In genomic region chr3:98216296-98216695, GRCm38 (mm10) we compare ENCODE assay signal across 43 mouse cellular contexts. TPM values are rescaled to one million over a fixed set of nuclear protein-coding genes. Genes with fewer than 3 reads are reported as not detected.
"Had no signal": no experiment of that assay in that cellular context is flagged by ENCODE, and none has a peak within 500 bp of the region (broad histone marks: within the 10 kb centered on the region; RNA-seq: fewer than 3 reads in every experiment).

No protein-coding gene starts in this region.

- H3K36me3 ChIP-seq: heart, embryonic 10.5 days; heart, embryonic 12.5 days; heart, embryonic 13.5 days; heart, embryonic 15.5 days; hindbrain, embryonic 10.5 days; hindbrain, embryonic 12.5 days; hindbrain, embryonic 13.5 days; hindbrain, embryonic 15.5 days; intestine, embryonic 15.5 days; kidney, embryonic 15.5 days had no signal

- H3K4me3 ChIP-seq: heart, embryonic 10.5 days; heart, embryonic 12.5 days; heart, embryonic 13.5 days; heart, embryonic 15.5 days; hindbrain, embryonic 10.5 days; hindbrain, embryonic 12.5 days; hindbrain, embryonic 13.5 days; hindbrain, embryonic 15.5 days; intestine, embryonic 15.5 days; kidney, embryonic 15.5 days; layer of hippocampus, adult 2 months had no signal

- H3K4me2 ChIP-seq: heart, embryonic 11.5 days; heart, embryonic 12.5 days; heart, embryonic 13.5 days; heart, embryonic 15.5 days; hindbrain, embryonic 12.5 days; hindbrain, embryonic 13.5 days; hindbrain, embryonic 14.5 days; hindbrain, embryonic 15.5 days; intestine, embryonic 15.5 days; kidney, embryonic 15.5 days had no signal

- H3K27ac ChIP-seq: heart, embryonic 10.5 days; heart, embryonic 13.5 days; heart, embryonic 15.5 days; hindbrain, embryonic 10.5 days; hindbrain, embryonic 12.5 days; hindbrain, embryonic 13.5 days; hindbrain, embryonic 14.5 days; hindbrain, embryonic 15.5 days; hindbrain, postnatal 0 days; intestine, embryonic 15.5 days; kidney, embryonic 15.5 days; kidney, postnatal 0 days; layer of hippocampus, adult 2 months had no signal

- ATAC-seq: hindbrain, embryonic 16.5 days; hindbrain, postnatal 0 days; inflammation-experienced regulatory T-cells, adult 6 months; intestine, embryonic 15.5 days; intestine, embryonic 16.5 days; intestine, postnatal 0 days had no signal

- H3K9me3 ChIP-seq: heart, embryonic 10.5 days; heart, embryonic 13.5 days; heart, embryonic 15.5 days; hindbrain, embryonic 10.5 days; hindbrain, embryonic 13.5 days; hindbrain, embryonic 15.5 days; intestine, embryonic 15.5 days; kidney, embryonic 15.5 days had no signal

- H3K27me3 ChIP-seq: heart, embryonic 12.5 days; heart, embryonic 13.5 days; heart, embryonic 15.5 days; hindbrain, embryonic 12.5 days; hindbrain, embryonic 13.5 days; hindbrain, embryonic 15.5 days; intestine, embryonic 15.5 days; kidney, embryonic 15.5 days had no signal

- H3K4me1 ChIP-seq: heart, embryonic 10.5 days; heart, embryonic 12.5 days; heart, embryonic 13.5 days; heart, embryonic 15.5 days; hindbrain, embryonic 10.5 days; hindbrain, embryonic 12.5 days; hindbrain, embryonic 15.5 days; intestine, embryonic 15.5 days had no signal

- DNase-seq: heart, postnatal 10 days; heart, postnatal 14 days; heart, postnatal 36 days; heart, postnatal 4 days; kidney, adult 11 months; kidney, adult 18-20 months; kidney, adult 2 months; kidney, adult 8-10 months; kidney, adult 9 months; kidney, postnatal 10 days; kidney, postnatal 14 days; kidney, postnatal 25 days; kidney, postnatal 36 days; kidney, postnatal 4 days; layer of hippocampus, adult 9-11 months; layer of hippocampus, postnatal 36 days had no signal

- H3K9ac ChIP-seq: heart, embryonic 12.5 days; heart, embryonic 13.5 days; heart, embryonic 15.5 days; hindbrain, embryonic 12.5 days; hindbrain, embryonic 13.5 days; hindbrain, embryonic 14.5 days; hindbrain, embryonic 15.5 days; intestine, embryonic 15.5 days; kidney, embryonic 15.5 days had no signal

RNA-seq across cellular contexts. Expression of gene Reg4, which starts 5.7 kb away (rescaled TPM):
- polyA plus RNA-seq: heart, embryonic 10.5 days; heart, embryonic 11.5 days; heart, embryonic 12.5 days; heart, embryonic 13.5 days; heart, embryonic 15.5 days; heart, embryonic 16.5 days; heart, postnatal 0 days; hindbrain, embryonic 10.5 days; hindbrain, embryonic 11.5 days; hindbrain, embryonic 12.5 days; hindbrain, embryonic 13.5 days; hindbrain, embryonic 14.5 days; hindbrain, embryonic 15.5 days; hindbrain, embryonic 16.5 days; inflammation-experienced regulatory T-cells, adult 6 months; kidney, adult 2 months; kidney, embryonic 14.5 days had no signal

RNA-seq across cellular contexts. Expression of gene Adam30, which starts 55.9 kb away (rescaled TPM):
- polyA plus RNA-seq: heart, embryonic 10.5 days; heart, embryonic 11.5 days; heart, embryonic 12.5 days; heart, embryonic 13.5 days; heart, embryonic 14.5 days; heart, embryonic 15.5 days; heart, embryonic 16.5 days; heart, postnatal 0 days; hindbrain, embryonic 10.5 days; hindbrain, embryonic 11.5 days; hindbrain, embryonic 12.5 days; hindbrain, embryonic 14.5 days; hindbrain, embryonic 15.5 days; hindbrain, embryonic 16.5 days; hindbrain, postnatal 0 days; inflammation-experienced regulatory T-cells, adult 6 months; intestine, embryonic 14.5 days; intestine, embryonic 15.5 days; intestine, embryonic 16.5 days; intestine, postnatal 0 days; kidney, adult 2 months; kidney, embryonic 14.5 days; kidney, embryonic 15.5 days; kidney, embryonic 16.5 days; kidney, postnatal 0 days; large intestine, adult 2 months had no signal
